Mouse (Mus musculus) megakaryocyte, embryonic 14.5 days (primary cell): ENCODE measurements around the gene Afm.

ENCODE experiments used
- FLI1 ChIP-seq: IDR thresholded peaks from 2 replicates; pipeline ENCODE4 v1.6.1; 2012; ENCODE audit warnings: low read length, inconsistent platforms, mixed read lengths
- GATA1 ChIP-seq: IDR thresholded peaks from 3 replicates; pipeline ENCODE4 v1.6.1; 2012; ENCODE audit warnings: mixed read lengths, low read length, inconsistent platforms, borderline replicate concordance

DNA sequence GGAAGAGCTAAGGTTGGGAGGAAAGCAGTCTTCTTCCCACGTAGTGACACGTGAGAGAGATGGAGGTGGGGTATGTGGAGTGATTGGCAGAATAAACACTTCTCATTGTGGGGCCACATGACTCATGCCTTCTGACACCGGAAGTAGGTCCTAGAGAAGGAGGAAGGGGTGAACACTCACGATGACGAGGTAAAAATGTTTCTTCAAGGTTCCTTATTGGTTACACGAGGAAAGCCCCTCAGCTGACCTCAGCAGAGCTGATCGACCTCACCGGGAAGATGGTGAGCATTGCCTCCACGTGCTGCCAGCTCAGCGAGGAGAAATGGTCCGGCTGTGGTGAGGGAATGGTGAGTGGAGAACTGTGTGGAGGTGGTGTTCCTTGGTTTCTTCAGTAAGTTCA is 14.0 kb upstream of the Afm start:
- TF ChIP-seq GATA1 (no peak), FLI1 (no peak)
